Mouse (Mus musculus) lung, adult 2 months (tissue): ENCODE measurements around the gene Unc45b.
A peak's percentile ranks its signal among the peaks of the same experiment; 100 is the strongest.

Experiments used
- CTCF ChIP-seq: fragments of 200-500 bp; IDR thresholded peaks from 2 replicates; pipeline ENCODE4 v1.5.1; 2011; ENCODE audit warnings: mild to moderate bottlenecking, low read length, control low read depth; ENCODE audit not compliant: insufficient read depth
- POLR2A ChIP-seq: fragments of 200-500 bp; IDR thresholded peaks from 2 replicates; pipeline ENCODE4 v1.6.1; 2011; ENCODE audit warnings: low read depth, mild to moderate bottlenecking, control low read depth, low read length, borderline replicate concordance; ENCODE audit errors: extremely low read depth

- TF ChIP-seq POLR2A = 0 out of 2 replicates have a peak, but pooled peaks have one; percentile 16
- TF ChIP-seq CTCF = no peak
Measured at GRCm38 (mm10) chr11:82870173-82871030, 39.9 kb upstream of the Unc45b start.
